Mouse (Mus musculus) CH12.LX (cell line): ENCODE results near the gene Mpz.

Experiments used
- CTCF ChIP-seq, 2 experiments: IDR thresholded peaks in 1 of 2; conservative IDR thresholded peaks in 1 of 2; 2 replicates each; pipeline ENCODE4 v1.5.1; 2011 to 2012; ENCODE audit warnings: low read depth in 2 of 2, low read length in 2 of 2, improper control_type of control experiment in 1 of 2, inconsistent platforms in 1 of 2, mild to moderate bottlenecking in 1 of 2, moderate library complexity in 1 of 2
- EP300 ChIP-seq: IDR thresholded peaks from 2 replicates; pipeline ENCODE4 v1.6.1; 2011; ENCODE audit warnings: low read length, improper control_type of control experiment
- ETS1 ChIP-seq: conservative IDR thresholded peaks from 2 replicates; pipeline ENCODE4 v1.6.1; 2012; ENCODE audit warnings: low read depth, mild to moderate bottlenecking, inconsistent platforms, low read length, improper control_type of control experiment, moderate library complexity
- GABPA ChIP-seq: IDR thresholded peaks from 2 replicates; pipeline ENCODE4 v1.6.1; 2012; ENCODE audit warnings: low read depth, low read length, improper control_type of control experiment, inconsistent platforms; ENCODE audit not compliant: insufficient replicate concordance
- MAX ChIP-seq: IDR thresholded peaks from 2 replicates; pipeline ENCODE4 v1.6.1; 2011; ENCODE audit warnings: low read length, improper control_type of control experiment
- POLR2A ChIP-seq: IDR thresholded peaks from 2 replicates; pipeline ENCODE4 v1.6.1; 2011; ENCODE audit warnings: low read depth, mild to moderate bottlenecking, improper control_type of control experiment, low read length
- POLR2AphosphoS2 ChIP-seq: IDR thresholded peaks from 2 replicates; pipeline ENCODE4 v1.6.1; 2011; ENCODE audit warnings: low read depth, low read length, improper control_type of control experiment
- TBP ChIP-seq: conservative IDR thresholded peaks from 2 replicates; pipeline ENCODE4 v1.6.1; 2011; ENCODE audit warnings: low read depth, low read length, improper control_type of control experiment
- TCF12 ChIP-seq: IDR thresholded peaks from 2 replicates; pipeline ENCODE4 v1.6.1; 2014; ENCODE audit warnings: low read depth, mild to moderate bottlenecking, inconsistent platforms, low read length, improper control_type of control experiment

DNA sequence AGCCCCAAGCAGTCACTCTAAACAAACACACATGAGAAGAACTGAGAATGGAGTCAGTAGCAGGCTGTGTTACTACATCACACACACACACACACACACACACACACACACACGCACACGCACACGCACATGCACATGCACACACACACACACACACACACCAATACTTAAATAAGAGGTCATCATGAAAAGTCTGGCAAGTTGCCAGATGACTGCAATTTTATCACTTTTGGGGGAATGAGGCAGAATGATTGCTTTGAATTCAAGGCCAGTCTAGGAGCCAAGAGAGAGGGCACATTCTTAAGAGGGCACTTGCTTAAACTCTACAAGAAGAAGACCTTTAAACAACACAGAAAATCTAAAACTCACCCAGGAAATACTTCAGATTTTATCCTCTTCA is 12.0 kb downstream of the Mpz start:
- TF ChIP-seq ETS1 (no peak), EP300 (no peak), POLR2A (no peak), POLR2AphosphoS2 (no peak), CTCF (conservative IDR thresholded peaks at IDR 0.05 in 1 of 2, IDR thresholded peaks at IDR 0.05 in 1 of 2; ENCODE audit: low read depth in 2 of 2, low read length in 2 of 2) (no peak), TBP (no peak), GABPA (no peak), TCF12 (no peak), MAX (no peak)
